Mouse (Mus musculus) gastrocnemius, adult 8-10 months (tissue): ENCODE data around the gene Ankrd28. TPM values are rescaled to one million over a fixed set of nuclear protein-coding genes. Genes with fewer than 3 reads are reported as not detected.

Experiments
- DNase-seq, 2 experiments: peaks; one replicate each; pipeline ENCODE4 v3.0.0; 2022; ENCODE audit warnings: low spot score in 2 of 2
- total RNA-seq, 4 experiments: library from RNA; stranded (reverse); gene quantifications; 2 replicates each; pipeline ENCODE4 v1.2.4; 2022

The Ankrd28 gene
- total RNA-seq, 4 experiments from 2014 or later, result 46.0 to 65.1 (median 49.5) TPM

DNA sequence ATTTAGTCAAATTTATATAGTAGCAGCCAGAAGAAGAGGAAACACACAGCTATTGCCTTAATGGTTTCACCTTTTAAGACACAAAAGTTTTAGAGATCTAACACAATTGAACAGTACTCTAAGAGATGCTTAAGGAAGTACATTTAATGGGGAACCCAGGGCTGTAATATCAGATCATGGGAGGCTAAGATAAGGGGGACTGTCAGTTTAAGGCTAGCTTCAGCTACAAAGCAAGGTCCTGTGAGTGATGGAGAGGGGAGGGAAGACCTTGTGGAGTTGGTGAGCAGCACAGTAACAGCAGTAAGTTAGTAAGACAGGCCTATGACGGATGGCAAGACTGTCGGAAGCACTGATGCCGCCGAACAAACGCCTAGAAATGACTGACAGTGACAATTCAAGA, 113.1 kb downstream of the Ankrd28 start:
- DNase-seq, result no peak

DNA sequence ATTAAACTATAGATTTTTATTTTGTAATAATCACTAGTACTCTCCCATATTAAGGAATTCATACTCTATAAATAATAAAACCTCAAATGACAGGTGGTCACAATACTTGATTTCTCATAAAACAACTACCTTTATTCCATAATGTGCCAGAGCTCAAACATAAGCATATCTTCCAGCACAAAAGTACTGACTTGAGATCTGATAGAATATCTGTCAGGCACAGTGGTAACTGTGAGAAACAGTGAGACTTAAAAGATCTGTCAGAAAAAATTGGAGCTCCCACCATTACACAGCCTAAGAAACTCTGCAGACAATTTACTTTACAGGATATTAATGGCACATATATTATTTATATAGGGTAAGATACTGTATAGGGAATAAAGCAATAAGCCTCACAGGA, 114.8 kb downstream of the Ankrd28 start:
- no peak for DNase-seq

DNA sequence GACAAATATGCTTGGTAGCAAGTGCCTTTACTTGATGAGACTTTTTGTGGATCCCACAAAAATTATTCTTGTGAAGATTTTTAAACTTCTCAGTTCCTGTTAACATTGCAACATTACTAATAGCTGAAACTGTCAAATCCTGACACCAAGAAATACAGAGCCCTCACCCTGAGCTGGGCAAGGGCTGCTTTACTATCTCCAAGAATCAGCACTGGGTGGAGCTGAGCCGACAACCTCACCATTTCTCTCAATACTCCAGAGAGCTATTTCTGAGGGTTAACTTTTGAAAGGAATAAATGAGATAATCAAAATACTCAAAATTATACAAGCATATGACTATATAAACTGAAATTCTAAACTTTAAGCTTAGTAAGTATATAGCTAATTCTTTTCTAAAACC, 121.1 kb downstream of the Ankrd28 start:
- no peak for DNase-seq

DNA sequence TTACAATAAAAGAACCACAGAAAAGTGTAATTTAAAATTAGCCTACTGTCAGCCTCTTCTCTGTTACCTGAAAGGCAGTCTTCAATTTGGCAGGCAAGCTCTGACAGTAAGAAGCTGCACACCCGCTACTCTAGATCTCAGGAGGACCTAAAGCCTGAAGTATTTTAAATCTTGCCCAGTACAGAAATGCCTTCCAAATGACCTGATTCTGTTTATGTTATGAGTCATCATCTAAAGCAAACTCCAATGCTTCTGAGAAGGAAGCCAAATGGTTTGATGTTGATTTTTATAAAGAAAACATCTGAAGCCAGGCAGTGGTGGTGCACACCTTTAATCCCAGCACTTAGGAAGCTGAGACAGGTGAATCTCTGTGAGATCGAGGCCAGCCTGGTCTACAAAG, 130.1 kb downstream of the Ankrd28 start:
- DNase-seq, result no peak

DNA sequence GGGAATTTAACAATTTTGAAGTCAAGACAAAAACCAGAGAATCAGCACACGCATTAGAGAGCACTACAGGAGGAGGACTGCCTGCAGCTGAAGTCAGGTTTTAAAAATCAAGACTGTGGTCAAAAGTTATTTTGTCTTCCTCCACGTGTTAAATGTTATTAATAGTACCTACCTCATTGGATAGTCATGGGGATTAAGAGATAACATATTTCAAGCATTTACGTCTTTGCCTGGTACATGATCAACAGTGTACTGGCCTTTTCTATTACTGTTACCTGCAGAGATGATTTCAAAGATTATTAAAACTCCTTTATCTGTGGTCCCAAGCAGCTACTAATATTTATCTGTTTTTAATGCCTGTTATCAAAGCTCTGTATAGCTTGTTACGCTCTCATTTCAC, 132.7 kb downstream of the Ankrd28 start:
- no peak for DNase-seq

DNA sequence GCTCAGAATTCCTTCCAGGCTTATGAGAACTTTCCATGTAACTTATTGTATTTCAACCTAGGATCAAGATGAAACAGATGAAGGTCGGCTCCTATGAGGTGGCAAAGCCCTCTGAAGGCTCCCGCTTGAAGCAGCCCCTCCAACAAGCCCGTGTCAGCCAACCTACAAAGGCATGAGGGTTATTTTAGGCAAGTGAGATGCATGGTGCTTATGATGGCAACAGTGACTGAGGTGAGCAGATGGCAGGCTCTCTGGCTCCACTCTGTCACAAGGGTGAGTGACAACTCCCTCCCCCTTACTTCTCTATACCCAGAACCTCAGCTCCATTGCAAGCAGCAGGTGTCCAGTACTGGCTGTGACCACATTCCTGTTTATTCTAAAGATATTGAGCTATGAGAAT, 133.1 kb downstream of the Ankrd28 start:
- no peak for DNase-seq

DNA sequence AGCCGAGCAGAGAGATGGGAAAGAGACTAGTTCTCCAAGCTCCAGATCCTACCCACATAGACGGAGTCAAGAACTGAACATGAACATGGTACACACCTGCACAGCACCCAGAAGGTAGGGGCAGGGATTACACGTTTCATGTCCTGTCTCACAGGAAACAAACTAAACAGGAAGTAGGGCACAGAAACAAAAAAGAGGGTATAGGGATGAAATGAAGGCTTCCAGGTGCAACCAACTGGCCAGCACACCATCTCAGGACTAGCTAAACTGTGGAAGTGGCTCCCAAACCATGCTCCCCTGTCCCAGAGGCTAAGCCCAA, 133.5 kb downstream of the Ankrd28 start:
- DNase-seq, result no peak

DNA sequence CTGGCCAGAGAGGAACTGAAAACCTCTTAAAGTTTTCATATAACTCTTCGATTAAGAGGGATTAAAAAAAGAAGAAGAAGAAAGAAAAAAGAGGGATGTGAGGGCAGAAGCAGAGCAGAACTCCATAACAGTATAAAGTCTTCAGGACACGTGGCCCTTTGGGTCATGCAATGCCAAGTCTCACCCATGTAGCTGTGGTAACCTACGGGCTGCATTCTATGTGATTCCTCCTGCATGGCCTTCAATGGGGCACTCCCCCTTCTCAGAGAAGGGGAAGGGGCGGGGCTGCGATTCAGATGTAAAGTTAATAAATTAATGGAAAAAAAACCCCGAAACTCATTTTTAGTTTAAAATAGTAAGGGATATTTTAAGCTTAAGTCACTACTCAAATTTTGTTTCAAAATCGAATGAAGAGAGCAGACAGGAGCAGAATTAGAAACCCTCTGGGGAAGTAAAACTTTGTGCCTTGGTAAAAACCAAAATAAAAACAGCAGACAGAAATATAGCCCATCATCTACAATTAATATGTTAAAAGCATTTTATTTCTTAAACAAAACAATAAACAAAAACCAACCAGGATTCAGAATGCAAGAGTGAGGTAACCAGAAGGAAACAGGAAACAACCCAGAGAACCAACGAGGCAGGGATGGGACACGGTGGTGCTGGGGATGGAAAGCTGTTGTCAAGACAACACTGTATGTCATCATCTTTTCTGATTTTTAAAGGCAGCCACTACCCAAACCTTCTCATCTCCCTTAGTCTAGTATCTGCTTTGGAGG, 134.1 kb downstream of the Ankrd28 start:
- no peak for DNase-seq

DNA sequence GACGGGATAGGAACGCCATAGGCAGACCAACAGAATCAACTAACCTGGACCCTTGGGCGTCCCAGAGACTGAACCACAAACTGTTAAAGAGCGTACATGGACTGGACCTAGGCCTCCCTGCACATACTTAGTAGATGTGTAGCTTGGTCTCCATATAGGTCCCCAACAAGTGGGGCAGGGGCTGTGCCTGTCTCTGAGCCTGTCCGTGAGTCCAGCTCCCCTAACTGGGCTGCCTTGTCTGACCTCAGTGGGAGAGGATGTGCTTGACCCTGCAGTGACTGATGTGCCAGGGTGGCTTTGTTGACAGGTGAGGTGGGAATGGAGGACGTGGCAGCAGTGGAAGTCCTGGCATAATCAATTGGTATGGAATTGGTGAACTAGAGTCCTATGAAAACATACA, 137.9 kb downstream of the Ankrd28 start:
- no peak for DNase-seq

DNA sequence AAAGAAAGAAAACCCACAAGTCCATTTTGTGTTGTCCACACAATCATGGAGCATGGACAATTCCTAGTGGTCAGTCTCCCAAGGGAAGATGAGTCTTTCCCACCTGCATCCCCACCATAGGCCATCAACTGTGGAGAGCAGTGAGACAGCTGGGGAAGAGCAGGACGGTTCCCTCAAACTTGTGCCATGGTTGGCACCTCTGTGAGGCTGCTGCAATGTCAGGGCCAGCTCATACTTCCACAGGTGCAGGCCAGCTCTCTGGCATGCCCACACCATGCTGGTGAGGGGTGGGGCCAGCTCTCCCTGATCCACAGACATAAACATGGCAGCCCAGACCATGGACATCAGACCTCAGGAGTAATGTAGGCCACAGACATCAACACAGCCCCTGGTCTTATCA, 144.2 kb downstream of the Ankrd28 start:
- DNase-seq, result no peak

DNA sequence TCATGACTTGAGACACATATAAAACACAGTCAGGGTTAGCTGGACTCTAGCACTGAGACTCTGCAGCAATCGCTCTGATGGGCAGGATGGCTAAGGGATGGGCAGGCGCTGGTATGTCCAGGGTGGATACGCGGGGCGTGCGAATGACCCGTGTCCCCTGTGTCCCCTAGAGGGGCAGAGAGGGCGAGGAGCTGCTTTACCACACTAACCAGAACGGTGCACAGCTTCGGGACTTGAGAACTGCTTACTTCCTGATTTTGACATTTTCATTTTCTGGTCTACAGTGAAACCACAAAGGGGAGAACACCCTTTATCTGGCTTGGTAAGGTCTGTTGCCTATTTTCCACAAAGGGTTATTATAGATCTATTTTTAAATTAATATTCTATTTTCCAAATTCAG, 144.8 kb downstream of the Ankrd28 start:
- no peak for DNase-seq

DNA sequence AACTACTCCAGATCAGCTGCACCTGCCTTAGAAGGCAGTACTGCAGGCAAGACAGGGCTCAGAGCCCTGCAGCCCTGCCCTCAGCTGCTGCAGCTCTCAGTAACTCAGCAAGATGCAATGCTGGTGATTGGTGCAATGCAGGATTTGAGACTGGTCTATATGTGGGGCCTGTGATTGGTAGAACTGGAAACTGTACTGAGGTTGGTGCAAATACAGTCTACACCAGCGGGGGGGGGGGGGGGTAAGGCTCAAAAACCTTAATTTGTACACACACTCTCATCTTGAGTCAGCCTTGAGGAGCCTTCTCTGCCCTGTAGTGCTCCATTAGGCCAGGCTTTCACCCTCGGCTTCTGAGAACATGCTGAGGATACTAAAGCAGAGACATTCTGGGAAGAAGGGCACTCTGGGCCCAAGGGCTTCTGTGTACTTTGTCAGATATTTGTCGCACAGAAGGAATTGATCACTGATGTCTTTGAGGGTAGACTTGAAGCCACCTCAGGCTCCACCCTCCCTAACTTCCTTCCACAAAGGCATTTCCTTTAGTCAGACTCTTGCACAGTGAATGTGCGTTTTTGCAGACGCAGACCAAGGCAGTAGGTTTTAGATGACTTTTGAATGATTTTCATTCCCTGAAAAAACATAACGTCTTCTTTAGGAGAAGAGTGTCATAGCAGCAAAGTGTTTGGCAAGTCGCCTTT, 146.0 kb downstream of the Ankrd28 start:
- no peak for DNase-seq

DNA sequence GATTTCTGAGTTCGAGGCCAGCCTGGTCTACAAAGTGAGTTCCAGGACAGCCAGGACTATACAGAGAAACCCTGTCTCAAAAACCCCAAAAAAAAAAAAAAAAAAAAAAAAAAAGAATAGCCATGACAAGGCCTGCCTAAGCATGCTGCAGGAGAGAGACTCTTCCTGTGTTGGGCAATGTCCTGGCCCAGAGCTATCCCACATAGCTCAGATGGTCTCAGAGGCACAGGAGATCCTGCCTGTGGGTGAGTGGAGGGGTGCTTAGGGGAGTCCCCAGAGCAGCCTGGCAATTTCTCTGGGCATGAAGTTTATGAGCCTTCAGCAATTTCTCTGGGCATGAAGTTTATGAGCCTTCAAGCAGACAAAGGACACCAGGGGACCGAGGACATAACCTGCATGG, 146.8 kb downstream of the Ankrd28 start:
- DNase-seq, result no peak

DNA sequence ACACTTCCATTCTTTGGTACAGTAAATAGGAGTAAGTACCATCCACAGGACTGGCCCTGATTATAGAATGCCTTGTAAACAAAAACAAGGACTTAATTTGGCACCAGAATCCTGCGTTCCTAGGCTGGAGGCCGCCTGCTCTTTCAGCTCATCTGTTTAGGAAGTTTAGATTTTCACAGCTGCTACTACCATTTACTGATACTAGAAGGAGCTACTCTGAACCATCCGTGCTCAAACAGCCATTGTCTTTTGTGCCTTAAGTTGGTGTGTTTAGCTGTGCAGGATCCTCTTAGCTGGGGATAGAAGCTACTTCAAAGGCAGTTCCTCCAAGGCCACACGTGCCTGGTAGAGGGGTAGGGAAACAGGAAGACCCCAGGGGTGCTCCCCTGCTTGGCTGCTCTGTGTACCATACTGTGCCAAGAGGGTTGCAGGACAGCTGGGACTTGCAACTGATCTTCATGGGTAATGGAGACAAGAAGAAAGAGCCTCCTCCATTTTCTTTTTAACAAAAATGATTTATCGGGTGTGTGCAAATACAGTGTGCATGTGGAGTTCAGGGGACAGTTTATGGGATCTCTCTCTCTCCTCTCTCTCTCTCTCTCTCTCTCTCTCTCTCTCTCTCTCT, 148.4 kb downstream of the Ankrd28 start:
- no peak for DNase-seq

DNA sequence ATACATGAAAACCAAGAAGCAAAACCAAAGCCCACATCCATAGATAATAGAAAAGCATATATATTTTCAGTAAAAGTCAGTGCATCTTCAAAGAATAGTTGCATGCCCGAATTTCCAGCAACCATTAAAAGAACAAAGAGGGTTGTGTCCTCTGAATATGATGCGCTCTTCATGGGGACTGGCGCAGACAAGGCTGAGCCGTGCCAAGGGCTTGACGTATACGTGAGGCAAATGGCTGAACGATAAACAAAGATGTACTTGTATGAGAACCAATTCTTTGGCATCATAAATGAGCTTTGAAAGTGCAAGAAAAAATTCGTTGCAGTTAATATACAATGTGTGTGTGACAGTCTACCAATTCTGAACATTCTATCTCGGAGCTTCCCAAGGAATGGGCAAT, 149.2 kb downstream of the Ankrd28 start:
- DNase-seq, result no peak

DNA sequence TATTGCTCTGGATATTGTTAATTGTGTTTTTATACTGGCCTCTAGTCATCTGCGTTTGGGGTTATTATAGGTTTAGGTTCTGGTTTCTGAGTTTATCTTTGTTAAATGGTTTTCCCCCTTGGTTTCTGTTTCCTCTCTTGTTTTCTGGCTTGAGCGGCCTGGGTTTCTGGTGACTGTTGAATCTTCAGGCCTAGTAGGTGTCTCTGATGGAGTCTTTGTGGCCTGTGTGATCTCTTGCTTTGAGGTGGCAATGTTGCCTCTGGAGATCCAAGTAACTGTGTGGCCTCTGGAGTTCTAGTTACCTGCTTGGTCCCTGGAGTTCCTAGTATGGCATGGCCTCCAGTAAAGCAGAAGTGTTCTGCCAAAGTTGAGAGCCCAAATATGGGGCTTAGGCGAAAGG, 149.8 kb downstream of the Ankrd28 start:
- DNase-seq, result no peak

DNA sequence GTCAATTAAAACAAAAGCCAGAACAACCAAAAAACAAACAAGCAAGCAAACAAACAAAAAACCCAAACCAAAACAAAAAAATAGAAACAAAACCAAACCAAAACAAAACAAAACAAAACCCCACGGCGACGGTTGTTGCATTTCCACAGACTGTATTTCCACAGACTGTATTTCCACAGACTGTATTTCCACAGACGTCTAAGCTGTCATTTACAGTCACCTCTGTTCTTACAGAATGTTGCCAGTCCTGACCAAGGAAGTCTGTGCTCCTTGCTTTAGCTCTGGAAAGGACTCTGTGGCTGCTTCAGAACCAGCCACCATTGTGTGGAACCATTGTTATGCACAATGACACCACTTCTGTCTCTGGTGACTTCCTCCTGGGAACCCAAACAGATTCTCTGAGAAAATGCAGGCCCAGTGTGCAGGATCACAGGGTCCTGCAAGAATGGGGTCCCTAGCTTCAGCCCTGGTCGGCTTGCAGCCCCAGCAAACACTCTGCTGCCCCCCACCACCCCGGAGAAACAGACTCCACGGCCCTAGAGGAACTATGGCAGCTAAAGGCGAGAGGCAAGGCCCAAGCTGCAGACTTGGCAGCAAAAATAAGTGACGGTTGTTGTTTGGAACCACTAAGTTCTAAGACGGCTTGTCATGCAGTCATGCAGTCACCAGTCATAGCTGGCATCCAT, 158.7 kb downstream of the Ankrd28 start:
- no peak for DNase-seq

DNA sequence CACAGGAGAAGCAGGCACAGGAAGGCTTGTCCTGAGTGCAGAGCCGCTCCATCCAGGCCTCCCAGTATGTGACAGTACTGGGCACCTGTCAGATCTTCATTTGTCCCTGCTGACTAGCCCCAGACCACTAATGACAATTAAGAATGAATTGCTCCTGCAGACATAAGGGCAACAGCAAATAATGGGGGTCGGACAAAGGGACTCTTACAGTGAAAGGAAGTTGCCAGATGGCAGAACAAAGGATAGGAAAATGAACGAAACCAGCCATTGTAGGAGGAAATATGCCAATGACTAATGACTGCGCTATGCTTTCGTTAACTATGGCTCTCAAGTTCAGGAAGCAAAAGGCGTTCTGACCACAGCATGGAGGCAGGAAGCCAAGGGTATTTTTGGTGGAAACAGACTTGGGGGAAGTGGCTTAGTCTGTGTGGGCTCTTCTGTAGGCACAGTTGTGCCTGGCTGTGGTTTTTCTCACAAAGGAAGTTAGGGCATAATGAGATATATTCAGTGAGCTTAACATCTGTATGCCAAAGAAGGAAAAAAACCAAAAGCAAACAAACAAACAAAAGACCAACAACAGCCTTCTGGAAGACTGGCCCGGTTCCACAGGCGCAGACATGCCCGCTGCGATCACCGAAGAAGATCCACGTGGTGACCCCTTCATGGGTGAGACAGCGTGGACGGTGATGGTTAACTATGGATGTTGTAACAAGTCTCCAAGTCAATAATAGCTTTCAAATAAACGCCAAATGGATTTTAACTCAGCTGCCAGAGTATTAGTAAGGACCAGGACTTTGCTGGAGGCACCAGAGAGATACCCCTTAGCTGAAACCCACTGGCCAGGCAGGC, 160.6 kb downstream of the Ankrd28 start:
- no peak for DNase-seq

DNA sequence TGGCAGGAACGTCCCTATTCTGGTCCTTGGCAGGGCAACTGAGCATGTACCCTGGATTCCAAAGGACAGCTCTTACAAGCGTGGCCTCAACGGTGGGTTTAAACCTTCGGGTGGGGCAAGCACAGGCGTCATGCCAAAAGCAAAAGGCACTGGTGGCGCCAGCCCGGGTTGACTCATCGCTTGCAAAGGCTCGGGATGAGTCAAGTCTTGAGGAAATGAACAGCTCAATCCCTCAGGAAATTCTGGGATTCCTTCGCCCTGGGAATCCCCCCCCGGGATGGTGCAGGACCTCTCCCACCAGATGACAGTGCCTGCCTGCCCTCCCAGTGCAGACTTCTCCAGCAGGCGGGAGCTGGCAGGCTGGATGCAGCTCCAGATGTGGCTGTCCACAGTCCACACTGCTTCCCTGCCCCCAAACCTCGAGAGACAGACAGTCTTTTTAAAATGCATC, 161.3 kb downstream of the Ankrd28 start:
- peak; percentile 67 to 77 for DNase-seq

DNA sequence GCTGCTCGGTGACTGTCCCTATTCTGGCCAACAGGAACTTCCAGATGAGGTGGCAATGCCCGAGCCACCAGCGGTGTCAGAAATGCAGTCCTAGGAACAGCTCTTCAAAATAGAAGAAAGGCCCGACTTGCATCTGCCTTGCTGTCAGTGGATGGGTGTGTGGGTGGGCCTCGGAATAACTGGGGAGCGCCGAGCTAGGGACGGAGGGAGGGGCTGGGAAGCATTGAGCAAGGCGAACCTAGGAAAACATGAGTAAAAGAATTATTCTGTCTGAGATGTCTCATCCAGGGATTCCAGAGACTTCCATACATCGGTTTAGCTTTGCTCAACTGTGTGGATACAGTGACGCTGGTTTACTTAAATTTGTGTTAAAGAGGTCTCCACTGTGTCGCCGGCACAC, 162.1 kb downstream of the Ankrd28 start:
- DNase-seq, result peak in 1 of 2 experiments; percentile 7

DNA sequence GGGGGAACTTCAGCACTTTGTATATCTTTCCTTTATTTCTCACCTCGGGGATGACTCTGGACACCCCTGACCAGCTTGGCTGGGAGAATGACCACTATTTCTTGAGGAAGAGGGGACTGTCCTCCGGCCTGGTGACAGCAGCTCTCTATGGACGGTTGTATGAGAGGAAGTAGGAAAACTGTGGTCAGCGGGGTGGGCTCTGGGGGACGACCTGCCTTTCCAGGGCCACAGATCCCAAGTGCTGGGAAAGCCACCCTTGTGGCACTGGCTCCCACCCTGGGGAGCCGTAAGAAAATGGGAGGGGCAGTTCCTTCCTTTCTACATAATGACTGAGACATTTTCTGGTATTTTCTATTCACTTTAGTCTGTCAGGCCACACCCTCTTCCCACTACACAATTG, 162.7 kb downstream of the Ankrd28 start:
- peak in 1 of 2 experiments; percentile 3 for DNase-seq
